Mouse (Mus musculus): ENCODE results near the gene Sqor.

Sqor gene

GRCm38 (mm10) chr2:122781590-122782356 is 16.7 kb downstream of the Sqor start:
- in situ Hi-C loops (cut with MboI, MseI) = no loop called here

- in situ Hi-C loops (cut with MboI, MseI) = no loop called here
These were observed 18.7 kb downstream of the Sqor start for GRCm38 (mm10) chr2:122783730-122784129.

- in situ Hi-C loops (cut with MboI, MseI) = no loop called here
These were observed 19.7 kb downstream of the Sqor start for GRCm38 (mm10) chr2:122784701-122785100.

GRCm38 (mm10) chr2:122786167-122786566 is 21.1 kb downstream of the Sqor start:
- in situ Hi-C loops (cut with MboI, MseI) = no loop called here

- in situ Hi-C loops (cut with MboI, MseI) = no loop called here
These were observed 24.3 kb downstream of the Sqor start for GRCm38 (mm10) chr2:122789311-122789710.

GRCm38 (mm10) chr2:122789730-122790129 is 24.7 kb downstream of the Sqor start:
- in situ Hi-C loops (cut with MboI, MseI) = no loop called here

GRCm38 (mm10) chr2:122804392-122804791 is 39.4 kb downstream of the Sqor start:
- in situ Hi-C loops (cut with MboI, MseI) = no loop called here

GRCm38 (mm10) chr2:122806040-122806439 is 41.0 kb downstream of the Sqor start:
- in situ Hi-C loops (cut with MboI, MseI) = no loop called here

- in situ Hi-C loops (cut with MboI, MseI) = no loop called here
These were observed 44.0 kb downstream of the Sqor start for GRCm38 (mm10) chr2:122809027-122809426.

- in situ Hi-C loops (cut with MboI, MseI) = no loop called here
These were observed 51.9 kb downstream of the Sqor start for GRCm38 (mm10) chr2:122816986-122817385.

GRCm38 (mm10) chr2:122821246-122821645 is 56.2 kb downstream of the Sqor start:
- in situ Hi-C loops (cut with MboI, MseI) = no loop called here

- in situ Hi-C loops (cut with MboI, MseI) = no loop called here
These were observed 60.6 kb downstream of the Sqor start for GRCm38 (mm10) chr2:122825406-122826236.

- in situ Hi-C loops (cut with MboI, MseI) = no loop called here
These were observed 61.3 kb downstream of the Sqor start for GRCm38 (mm10) chr2:122826302-122826701.

- in situ Hi-C loops (cut with MboI, MseI) = no loop called here
These were observed 89.6 kb downstream of the Sqor start for GRCm38 (mm10) chr2:122854636-122855035.

- in situ Hi-C loops (cut with MboI, MseI) = no loop called here
These were observed 90.3 kb downstream of the Sqor start for GRCm38 (mm10) chr2:122855354-122855753.
